Mouse (Mus musculus) forebrain, postnatal 0 days (tissue): Measurements from ENCODE around the gene Snap25. TPM values are rescaled to one million over a fixed set of nuclear protein-coding genes. Genes with fewer than 3 reads are reported as not detected.

Source experiments
- ATAC-seq: fragments of 200-750 bp; cut with Nextera tagmentation; 2 replicates; pipeline ENCODE4 v1.8.0; 2017; ENCODE audit warnings: mild to moderate bottlenecking, moderate library complexity
- DNase-seq: peaks from one replicate; pipeline ENCODE4 v3.0.0-alpha.2; 2015
- H3K27ac ChIP-seq: fragments of 300-500 bp; sonication (generic); 2 replicates; pipeline ENCODE4 v1.5.1; 2014; ENCODE audit warnings: low read depth, mild to moderate bottlenecking, antibody characterized with exemption, low read length, moderate library complexity, mixed read lengths
- H3K27me3 ChIP-seq: fragments of 300-500 bp; sonication (generic); 2 replicates; pipeline ENCODE4 v1.6.1; 2014; ENCODE audit warnings: mild to moderate bottlenecking, low read length, mixed read lengths; ENCODE audit not compliant: insufficient read depth
- H3K36me3 ChIP-seq: fragments of 300-500 bp; sonication (generic); 2 replicates; pipeline ENCODE4 v1.6.1; 2014; ENCODE audit warnings: mild to moderate bottlenecking, moderate library complexity; ENCODE audit not compliant: insufficient read depth
- H3K4me1 ChIP-seq: fragments of 300-500 bp; sonication (generic); 2 replicates; pipeline ENCODE4 v1.6.1; 2014; ENCODE audit warnings: antibody characterized with exemption; ENCODE audit not compliant: insufficient read depth
- H3K4me2 ChIP-seq: fragments of 300-500 bp; sonication (generic); 2 replicates; pipeline ENCODE4 v1.6.1; 2014; ENCODE audit warnings: low read depth, mild to moderate bottlenecking, moderate library complexity
- H3K4me3 ChIP-seq: fragments of 300-500 bp; sonication (generic); 2 replicates; pipeline ENCODE4 v1.5.1; 2014; ENCODE audit warnings: low read depth, low read length, mixed read lengths
- H3K9ac ChIP-seq: fragments of 300-500 bp; sonication (generic); 2 replicates; pipeline ENCODE4 v1.6.1; 2014; ENCODE audit warnings: mild to moderate bottlenecking
- H3K9me3 ChIP-seq: fragments of 300-500 bp; sonication (generic); 2 replicates; pipeline ENCODE4 v1.6.1; 2016; ENCODE audit warnings: low read length
- CTCF ChIP-seq: sonication (generic); IDR thresholded peaks from 2 replicates; pipeline ENCODE4 v1.5.1; 2016; ENCODE audit warnings: antibody characterized with exemption, control low read depth, low read depth
- WGBS: fragments of 180-500 bp; shearing (Covaris S2); extraction: QIAGEN DNeasy Blood & Tissue Kit; methylation state at CpG from one replicate; pipeline ENCODE4 v1.1.7; 2014; 5-methylcytosine and 5-hydroxymethylcytosine counted together
- polyA plus RNA-seq: library from polyadenylated mRNA; unstranded; fragments of >200 nt; fragmentation: Nextera tagmentation; extraction: Ambion mirVana; gene quantifications from 2 replicates; pipeline ENCODE4 v1.2.1, GENCODE M21; 2015
- total RNA-seq: library from RNA; depleted of rRNA; stranded (reverse); fragments of >200 nt; gene quantifications from 2 replicates; pipeline ENCODE4 v1.2.3, GENCODE M21; 2014; rRNA removed

The Snap25 gene
- total and polyA plus RNA-seq, 2 experiments from 2014 or later, result 244 to 278 TPM

GRCm38 (mm10) chr2:136811331-136811730 is 98.1 kb downstream of the Snap25 start:
- no peaks in the 10 kb centered on the region for H3K9me3 ChIP-seq
- no peaks in the 10 kb centered on the region for H3K4me1 ChIP-seq
- H3K9ac ChIP-seq, result no peak overlapping the region
- no peak overlapping the region for H3K4me2 ChIP-seq
- H3K27ac ChIP-seq, result no peak overlapping the region
- WGBS, result 98% methylated on average over 1 of the region's 1 CpGs
- TF ChIP-seq CTCF, result no peak
- no peaks in the 10 kb centered on the region for H3K36me3 ChIP-seq
- no peaks in the 10 kb centered on the region for H3K27me3 ChIP-seq
- no peak for ATAC-seq
- no peak overlapping the region for H3K4me3 ChIP-seq
- DNase-seq, result no peak

GRCm38 (mm10) chr2:136816717-136817400 is 103.6 kb downstream of the Snap25 start:
- Histone ChIP-seq H3K27me3 (no peaks in the 10 kb centered on the region), H3K4me2 (no peak overlapping the region), H3K36me3 (no peaks in the 10 kb centered on the region), H3K4me3 (no peak overlapping the region), H3K27ac (no peak overlapping the region), H3K4me1 (0 out of 2 replicates have a peak, but pooled peaks cover 4% of the 10 kb centered on the region), H3K9me3 (no peaks in the 10 kb centered on the region), H3K9ac (no peak overlapping the region)
- ATAC-seq (no peak), DNase-seq (no peak)
- TF ChIP-seq CTCF, result no peak
- WGBS, result 57% methylated on average over 9 of the region's 9 CpGs

- H3K4me3 ChIP-seq, result no peak overlapping the region
- no peaks in the 10 kb centered on the region for H3K36me3 ChIP-seq
- 51% methylated on average over 5 of the region's 5 CpGs for WGBS
- no peak overlapping the region for H3K4me2 ChIP-seq
- H3K9me3 ChIP-seq, result no peaks in the 10 kb centered on the region
- no peaks in the 10 kb centered on the region for H3K27me3 ChIP-seq
- H3K9ac ChIP-seq, result no peak overlapping the region
- TF ChIP-seq CTCF, result no peak
- no peaks in the 10 kb centered on the region for H3K4me1 ChIP-seq
- no peak for DNase-seq
- H3K27ac ChIP-seq, result no peak overlapping the region
- ATAC-seq, result no peak
Measured at GRCm38 (mm10) chr2:136823751-136824716, 110.8 kb downstream of the Snap25 start.

GRCm38 (mm10) chr2:136827612-136828011 is 114.4 kb downstream of the Snap25 start:
- no peaks in the 10 kb centered on the region for H3K4me1 ChIP-seq
- H3K4me3 ChIP-seq, result no peak overlapping the region
- no peaks in the 10 kb centered on the region for H3K9me3 ChIP-seq
- ATAC-seq (no peak), DNase-seq (no peak)
- no peaks in the 10 kb centered on the region for H3K36me3 ChIP-seq
- H3K27me3 ChIP-seq, result no peaks in the 10 kb centered on the region
- TF ChIP-seq CTCF, result no peak
- no peak overlapping the region for H3K27ac ChIP-seq
- H3K4me2 ChIP-seq, result no peak overlapping the region
- H3K9ac ChIP-seq, result no peak overlapping the region
- 91% methylated on average over 4 of the region's 4 CpGs for WGBS

Other genes with a start within 250 kb of the Snap25 start
- gene Ankef1, start 211.5 kb upstream of the Snap25 start, total RNA-seq, result 1.5 and 2.1 TPM in 2 replicates
- 0.81 and 0.87 TPM in 2 replicates for gene Ankef1, start 211.5 kb upstream of the Snap25 start, polyA plus RNA-seq
- gene AL731706.2, start 172.2 kb downstream of the Snap25 start, total RNA-seq, result not detected in 2 replicates
- 8.4 and 16.0 TPM in 2 replicates for gene AL731706.2, start 172.2 kb downstream of the Snap25 start, polyA plus RNA-seq
- gene Slx4ip, start 177.8 kb downstream of the Snap25 start, total RNA-seq, result 8.5 and 13.6 TPM in 2 replicates
- 5.1 and 8.1 TPM in 2 replicates for gene Slx4ip, start 177.8 kb downstream of the Snap25 start, polyA plus RNA-seq
- 4.0 and 12.3 TPM in 2 replicates for gene AL731706.1, start 177.9 kb downstream of the Snap25 start, total RNA-seq
- 17.6 and 19.3 TPM in 2 replicates for gene AL731706.1, start 177.9 kb downstream of the Snap25 start, polyA plus RNA-seq
- gene Mkks, start 177.9 kb downstream of the Snap25 start, total RNA-seq, result 11.9 and 14.3 TPM in 2 replicates
- 6.4 and 10.3 TPM in 2 replicates for gene Mkks, start 177.9 kb downstream of the Snap25 start, polyA plus RNA-seq